Mouse (Mus musculus): ENCODE measurements around the gene Olfr204.
"Not testable (repeated sequence)": the region's sequence is repeated elsewhere in the genome, so short reads cannot be mapped to it uniquely, and the experiment has no call there.

Olfr204 gene

GRCm38 (mm10) chr16:59318148-59318547 lies at the start of gene Olfr204:
Olfr204 (minus strand) TSS chr16:59318248.
- no peak for DNase-seq

GRCm38 (mm10) chr16:59363893-59364292 lies 45.8 kb upstream of the Olfr204 start, which contains the start of gene Olfr209:
Olfr209 (minus strand) TSS chr16:59363993.
- no peak for DNase-seq

GRCm38 (mm10) chr16:59349146-59349545 lies 31.1 kb upstream of the Olfr204 start, which contains the start of gene Olfr206:
Olfr206 (minus strand) TSS chr16:59349246.
- DNase-seq: no peak

- no peak for DNase-seq
These were observed 13.0 kb upstream of the Olfr204 start, which contains the start of gene Olfr205 for GRCm38 (mm10) chr16:59331038-59331437. Olfr205 (minus strand) TSS chr16:59331138.

- DNase-seq: not testable (repeated sequence)
These were observed 5.2 kb upstream of the Olfr204 start for GRCm38 (mm10) chr16:59323262-59323661.

- DNase-seq: no peak
These were observed 19.5 kb downstream of the Olfr204 start, which contains the start of gene Olfr203 for GRCm38 (mm10) chr16:59298581-59298980. Olfr203 (plus strand) TSS chr16:59298881.

GRCm38 (mm10) chr16:59287576-59287975 lies 30.5 kb downstream of the Olfr204 start:
- not testable (repeated sequence) for DNase-seq

- DNase-seq: no peak
These were observed 31.4 kb downstream of the Olfr204 start, which contains the start of gene Olfr202 for GRCm38 (mm10) chr16:59286693-59287092. Olfr202 (minus strand) TSS chr16:59286793.

- DNase-seq: no peak
These were observed 34.6 kb downstream of the Olfr204 start for GRCm38 (mm10) chr16:59283476-59283875.

- no peak for DNase-seq
These were observed 37.5 kb downstream of the Olfr204 start for GRCm38 (mm10) chr16:59280542-59280941.

GRCm38 (mm10) chr16:59272532-59272931 lies 45.5 kb downstream of the Olfr204 start, which contains the start of gene Olfr201:
Olfr201 (minus strand) TSS chr16:59272632.
- not testable (repeated sequence) for DNase-seq

- not testable (repeated sequence) for DNase-seq
These were observed 49.0 kb downstream of the Olfr204 start for GRCm38 (mm10) chr16:59269097-59269496.

Measured in cerebellum, postnatal 25 days (tissue).